Mouse (Mus musculus) erythroblast, adult 5-6 weeks (primary cell): ENCODE measurements around the gene Lrriq1. TPM values are rescaled to one million over a fixed set of nuclear protein-coding genes. Genes with fewer than 3 reads are reported as not detected.

Experiments used
- ATAC-seq: replicated peaks from 2 replicates; pipeline ENCODE4 v1.8.0; 2016; ENCODE audit warnings: moderate number of reproducible peaks, mild to moderate bottlenecking, moderate TSS enrichment, inconsistent platforms; ENCODE audit not compliant: poor library complexity, low FRiP score, severe bottlenecking
- total RNA-seq, 2 experiments: library from RNA; stranded (forward) in 1 of 2; stranded (reverse) in 1 of 2; fragments of 150-400 nt in 1 of 2; fragments of 200-764, 138-1000 nt in 1 of 2; gene quantifications; 2 replicates each; pipeline versions ENCODE4 v1.2.3 to v1.2.4; 2015 to 2017; ENCODE audit warnings: low replicate concordance in 2 of 2

Gene Lrriq1
- total RNA-seq, 2 experiments from 2014 or later = not detected

DNA sequence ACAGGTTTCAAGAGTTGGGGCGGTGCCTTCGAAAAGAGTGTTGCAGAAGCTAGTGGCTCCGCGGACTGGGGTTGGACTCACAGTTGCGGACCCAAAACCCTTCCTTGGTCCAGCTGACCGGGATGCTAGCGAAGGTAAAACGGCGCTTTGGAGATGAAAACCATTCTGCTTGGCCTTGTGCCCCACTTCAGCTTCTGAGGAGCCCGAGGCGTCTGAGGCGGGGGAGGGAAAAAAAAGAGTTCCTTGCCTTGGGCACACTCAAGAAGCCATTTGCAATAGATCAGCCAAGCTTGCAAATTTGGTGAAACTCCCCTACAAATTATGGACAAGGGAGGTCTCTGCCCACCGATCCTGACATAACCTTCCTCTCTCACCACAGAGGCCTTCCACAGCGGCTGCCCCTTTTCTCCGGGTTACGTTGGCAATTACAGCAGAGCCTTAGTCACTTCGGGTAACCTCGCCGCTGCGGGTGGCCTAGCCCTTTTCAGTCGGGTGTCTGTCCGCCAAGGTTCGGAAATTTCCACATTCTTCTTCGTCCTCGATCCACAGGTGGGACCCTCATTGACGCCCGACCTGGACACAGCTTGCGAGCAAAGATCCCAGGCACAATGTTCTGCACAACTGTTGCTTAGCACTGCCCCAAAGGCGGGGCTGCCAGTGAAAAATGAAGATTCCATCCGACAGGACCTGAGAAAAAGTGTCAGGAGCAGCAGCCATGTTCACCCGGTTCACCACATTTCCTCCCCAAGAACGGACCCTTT, 206.2 kb downstream of the Lrriq1 start, which contains the start of gene Alx1:
Gene Alx1, minus strand, starts transcription at position 486 of the 761 bp plus-strand sequence.
- no peak for ATAC-seq

DNA sequence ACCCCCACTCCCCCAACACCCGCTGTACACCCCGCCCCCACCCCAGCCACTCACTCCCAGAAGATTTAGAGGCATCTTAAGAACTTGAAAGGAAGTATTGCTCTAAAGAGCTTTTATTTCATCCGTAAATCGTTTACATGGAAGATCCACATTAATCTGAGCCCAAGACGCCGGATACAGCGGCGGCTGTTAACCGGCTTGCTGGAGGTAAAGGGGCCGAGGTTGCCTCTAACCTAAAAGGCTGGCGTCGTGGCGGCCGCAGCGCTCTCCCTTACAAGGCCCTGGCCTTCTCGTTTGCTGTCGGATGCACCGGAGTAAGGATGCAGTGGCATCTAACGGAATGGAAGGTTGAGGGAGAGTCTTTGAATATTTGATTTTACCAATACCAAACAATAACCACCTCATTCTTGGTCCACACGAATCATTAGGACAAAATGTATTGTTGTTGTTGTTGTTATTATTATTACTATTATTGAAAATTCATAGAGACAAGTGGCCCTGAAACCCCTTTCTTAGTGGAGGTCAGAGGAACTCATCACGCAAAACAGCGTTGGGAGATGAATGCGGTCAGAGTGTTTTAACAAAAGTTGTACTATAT, 206.9 kb downstream of the Lrriq1 start:
- ATAC-seq = no peak

GRCm38 (mm10) chr10:103028253-103029131, 207.6 kb downstream of the Lrriq1 start:
- ATAC-seq = no peak

- no peak for ATAC-seq
Measured at GRCm38 (mm10) chr10:103027931-103028252, 208.2 kb downstream of the Lrriq1 start.

DNA sequence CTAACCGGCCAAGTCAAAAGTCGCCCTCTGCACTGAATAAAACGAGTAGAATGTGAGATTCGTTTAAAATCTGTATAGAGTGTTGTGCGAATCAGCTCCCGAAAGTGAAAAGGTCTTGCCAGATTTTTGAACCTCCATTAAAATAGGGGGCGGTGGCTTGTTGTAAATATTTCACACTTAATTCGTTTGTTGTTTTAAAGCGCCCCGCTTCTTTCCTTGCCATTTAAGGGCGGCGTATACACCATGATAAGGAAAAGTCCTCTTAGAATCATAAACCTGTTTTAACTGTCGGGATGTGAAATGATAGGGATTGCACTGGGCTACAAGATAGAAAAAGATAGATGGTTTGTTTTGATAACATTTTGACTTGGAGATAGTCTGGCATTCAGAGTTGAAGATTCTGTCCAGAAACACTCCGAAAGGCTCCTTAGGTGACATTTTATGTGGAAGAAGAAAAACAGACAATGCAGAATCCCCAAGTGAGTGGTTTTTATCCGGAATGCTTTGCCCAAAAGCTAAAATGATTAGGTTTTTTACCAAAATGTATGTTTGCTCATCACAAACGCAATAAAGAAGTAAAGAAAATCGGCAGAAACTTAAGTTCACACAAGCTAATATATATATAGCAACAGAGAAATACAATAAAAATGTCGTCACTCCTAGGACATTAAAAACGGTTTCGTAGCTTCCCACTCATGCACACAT, 208.7 kb downstream of the Lrriq1 start:
- no peak for ATAC-seq

- ATAC-seq = no peak
Measured at GRCm38 (mm10) chr10:103026636-103027225, 209.4 kb downstream of the Lrriq1 start.

DNA sequence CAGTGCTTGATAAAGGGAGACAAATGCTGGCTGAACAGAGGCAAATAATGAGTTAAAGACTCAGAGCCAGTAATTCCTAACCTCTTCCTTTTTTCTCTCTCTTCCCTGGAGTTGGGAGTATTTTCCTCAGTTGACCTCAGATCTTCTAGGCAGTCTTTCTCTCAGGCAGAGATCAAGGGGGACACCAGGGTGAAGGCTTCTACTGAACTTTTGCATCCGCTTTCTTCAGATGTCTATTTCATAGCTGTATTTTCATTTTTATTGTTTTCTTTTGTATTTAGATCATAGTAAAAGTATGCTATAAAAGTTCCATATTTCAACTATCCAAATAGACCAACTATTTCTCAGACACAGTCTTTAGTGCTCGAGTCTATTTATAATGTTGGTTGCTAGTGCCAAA, 233.6 kb downstream of the Lrriq1 start:
- ATAC-seq = no peak

DNA sequence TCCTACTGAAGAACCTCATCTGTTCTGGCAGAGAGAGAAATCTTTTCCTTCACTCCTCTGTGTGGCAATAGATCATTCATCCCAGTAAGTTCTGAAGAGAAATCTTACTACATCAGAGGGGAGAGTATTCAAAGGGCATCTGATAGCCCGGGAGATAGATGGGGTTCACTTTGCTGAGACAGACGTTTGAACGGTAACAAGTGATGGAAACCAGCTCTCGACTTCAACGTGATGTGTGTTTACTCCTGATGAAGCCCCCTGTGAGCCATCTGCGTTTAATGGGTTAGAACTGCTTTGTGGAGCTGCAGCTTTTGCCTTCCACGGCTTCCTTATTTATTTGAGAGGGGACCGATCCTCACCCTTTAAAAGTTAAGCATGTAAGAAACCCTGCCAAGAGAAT, 235.2 kb downstream of the Lrriq1 start:
- ATAC-seq = no peak

DNA sequence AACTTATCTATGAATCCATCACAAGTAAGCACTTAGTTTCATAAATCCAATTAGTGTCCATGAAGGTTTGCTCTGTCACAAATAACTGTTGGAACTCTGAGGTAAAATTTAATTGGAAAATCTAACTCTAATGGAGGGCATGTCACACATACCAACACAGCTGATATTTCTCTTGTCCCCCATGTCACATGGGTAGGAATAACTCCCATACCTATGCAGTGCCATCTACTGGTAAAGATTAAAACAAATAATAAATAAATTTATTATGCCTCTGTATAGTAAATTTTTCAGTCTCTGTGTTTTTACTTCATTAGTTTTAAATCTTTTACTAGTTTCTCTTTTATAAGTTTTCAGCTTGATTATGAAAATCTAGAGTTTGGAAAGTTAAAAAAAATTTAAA, 236.5 kb downstream of the Lrriq1 start:
- ATAC-seq = no peak

Other genes with a start within 250 kb of the Lrriq1 start
- gene Alx1, start 206.1 kb downstream of the Lrriq1 start, total RNA-seq (2015; ENCODE audit: low replicate concordance) = not detected in 2 replicates
- gene Alx1, start 206.1 kb downstream of the Lrriq1 start, total RNA-seq (2017; ENCODE audit: low replicate concordance) = not detected in 2 replicates
- not detected in 2 replicates for gene Slc6a15, start 131.5 kb upstream of the Lrriq1 start, total RNA-seq (2015; ENCODE audit: low replicate concordance)
- 0.09 TPM in 1 of 2 replicates, not detected in the other for gene Slc6a15, start 131.5 kb upstream of the Lrriq1 start, total RNA-seq (2017; ENCODE audit: low replicate concordance)